Mouse (Mus musculus) retina, postnatal 1 day (tissue): ENCODE measurements around the gene Tnp2.
A peak's percentile ranks its signal among the peaks of the same experiment; 100 is the strongest.

Source experiments
- DNase-seq: peaks from one replicate; pipeline ENCODE4 v3.0.0-alpha.2; 2012

Tnp2 gene

DNA sequence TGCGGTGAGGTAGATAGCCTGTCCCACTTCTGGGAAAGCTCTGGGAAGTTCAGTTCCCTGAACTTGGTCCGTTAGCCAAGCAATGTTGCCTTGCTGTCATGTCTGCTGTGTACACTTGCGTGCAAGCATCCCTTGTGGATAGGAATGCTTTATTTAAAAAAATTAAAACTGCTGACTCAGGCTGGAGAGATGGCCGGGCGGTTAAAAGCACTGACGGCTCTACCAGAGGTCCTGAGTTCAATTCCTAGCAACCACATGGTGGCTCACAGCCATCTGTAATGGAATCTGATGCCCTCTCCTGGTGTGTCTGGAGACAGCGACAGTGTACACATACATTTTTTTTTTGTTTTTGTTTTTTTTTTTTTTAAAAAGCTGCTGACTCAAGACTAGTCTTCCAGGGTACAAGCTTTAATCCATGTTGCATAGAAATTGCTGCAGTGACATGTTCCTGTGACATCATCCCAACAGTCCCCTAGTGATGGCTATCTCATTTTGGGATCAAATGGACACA lies 857 bp downstream of the Tnp2 start:
- DNase-seq = no peak

DNA sequence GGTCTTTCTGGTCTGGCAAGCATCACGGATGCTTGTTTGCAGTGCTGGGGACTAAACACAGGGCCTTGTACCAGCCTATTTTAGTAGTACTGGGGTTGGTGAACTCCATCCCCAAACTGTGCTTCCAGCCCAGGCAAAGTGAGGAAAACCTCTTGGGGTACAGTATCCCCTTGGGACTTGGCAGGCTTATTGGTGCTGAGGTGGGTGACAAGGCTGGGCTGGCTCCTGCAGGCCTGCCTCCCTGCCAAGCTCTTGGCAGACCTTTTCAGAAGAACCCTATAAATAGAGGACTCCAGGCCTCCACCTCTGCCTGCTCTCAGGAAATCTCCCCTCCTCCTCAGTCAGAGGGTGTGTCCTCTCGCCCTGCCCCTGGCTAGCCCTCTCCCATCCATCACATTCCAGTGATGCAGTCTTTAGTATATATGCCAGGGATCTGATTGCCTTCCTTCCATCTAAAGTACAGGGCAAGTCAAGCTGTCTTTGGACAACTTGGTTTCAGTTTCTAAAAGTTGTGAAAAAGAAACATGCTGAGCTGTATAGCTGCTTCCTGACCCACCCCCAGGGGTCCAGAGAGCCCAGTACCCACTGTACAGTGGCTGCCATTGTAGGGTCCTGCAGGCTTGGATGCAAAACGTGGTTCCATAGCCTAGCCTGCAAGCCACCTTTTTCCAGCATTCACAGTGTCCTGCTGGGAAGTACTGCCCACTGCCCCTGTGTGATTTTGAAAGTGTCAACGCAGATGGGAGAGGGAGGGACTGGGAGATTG lies 1.5 kb downstream of the Tnp2 start:
- no peak for DNase-seq

- peak; percentile 92 for DNase-seq
These were observed 2.2 kb downstream of the Tnp2 start for GRCm38 (mm10) chr16:10786288-10786687.

GRCm38 (mm10) chr16:10785371-10786231 lies 2.9 kb downstream of the Tnp2 start, which contains the start of gene Socs1:
Gene Socs1 (minus strand): TSS chr16:10785536.
- peak; percentile 93 for DNase-seq

- DNase-seq = peak; percentile 95
These were observed 3.6 kb downstream of the Tnp2 start for GRCm38 (mm10) chr16:10784793-10785370.

DNA sequence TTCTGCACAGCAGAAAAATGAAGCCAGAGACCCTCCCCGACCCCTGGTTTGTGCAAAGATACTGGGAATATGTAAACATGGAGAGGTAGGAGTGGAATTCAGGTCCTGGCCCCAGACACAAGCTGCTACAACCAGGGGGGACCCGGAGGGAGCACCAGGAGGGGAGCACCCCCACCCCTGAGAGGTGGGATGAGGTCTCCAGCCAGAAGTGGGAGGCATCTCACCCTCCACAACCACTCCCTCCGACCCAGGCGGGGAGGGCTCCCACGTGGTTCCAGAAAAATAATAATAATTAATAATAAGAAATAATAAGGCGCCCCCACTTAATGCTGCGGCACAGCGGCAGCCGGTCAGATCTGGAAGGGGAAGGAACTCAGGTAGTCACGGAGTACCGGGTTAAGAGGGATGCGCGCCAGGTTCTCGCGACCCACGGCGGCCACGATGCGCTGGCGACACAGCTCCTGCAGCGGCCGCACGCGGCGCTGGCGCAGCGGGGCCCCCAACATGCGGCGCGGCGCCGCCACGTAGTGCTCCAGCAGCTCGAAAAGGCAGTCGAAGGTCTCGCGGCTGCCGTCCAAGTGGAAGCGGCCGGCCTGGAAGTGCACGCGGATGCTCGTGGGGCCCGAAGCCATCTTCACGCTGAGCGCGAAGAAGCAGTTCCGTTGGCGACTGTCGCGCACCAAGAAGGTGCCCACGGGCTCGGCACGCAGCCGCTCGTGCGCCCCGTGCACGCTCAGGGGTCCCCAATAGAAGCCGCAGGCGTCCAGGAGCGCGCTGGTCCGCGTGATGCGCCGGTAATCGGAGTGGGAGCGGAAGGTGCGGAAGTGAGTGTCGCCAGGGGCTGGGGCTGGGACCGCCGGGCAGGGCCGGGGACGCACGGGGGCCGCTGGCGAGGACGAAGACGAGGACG lies 4.3 kb downstream of the Tnp2 start:
- peak; percentile 73 for DNase-seq

- DNase-seq = no peak
These were observed 5.0 kb downstream of the Tnp2 start for GRCm38 (mm10) chr16:10783451-10783850.

GRCm38 (mm10) chr16:10783152-10783434 lies 5.4 kb downstream of the Tnp2 start:
- no peak for DNase-seq

DNA sequence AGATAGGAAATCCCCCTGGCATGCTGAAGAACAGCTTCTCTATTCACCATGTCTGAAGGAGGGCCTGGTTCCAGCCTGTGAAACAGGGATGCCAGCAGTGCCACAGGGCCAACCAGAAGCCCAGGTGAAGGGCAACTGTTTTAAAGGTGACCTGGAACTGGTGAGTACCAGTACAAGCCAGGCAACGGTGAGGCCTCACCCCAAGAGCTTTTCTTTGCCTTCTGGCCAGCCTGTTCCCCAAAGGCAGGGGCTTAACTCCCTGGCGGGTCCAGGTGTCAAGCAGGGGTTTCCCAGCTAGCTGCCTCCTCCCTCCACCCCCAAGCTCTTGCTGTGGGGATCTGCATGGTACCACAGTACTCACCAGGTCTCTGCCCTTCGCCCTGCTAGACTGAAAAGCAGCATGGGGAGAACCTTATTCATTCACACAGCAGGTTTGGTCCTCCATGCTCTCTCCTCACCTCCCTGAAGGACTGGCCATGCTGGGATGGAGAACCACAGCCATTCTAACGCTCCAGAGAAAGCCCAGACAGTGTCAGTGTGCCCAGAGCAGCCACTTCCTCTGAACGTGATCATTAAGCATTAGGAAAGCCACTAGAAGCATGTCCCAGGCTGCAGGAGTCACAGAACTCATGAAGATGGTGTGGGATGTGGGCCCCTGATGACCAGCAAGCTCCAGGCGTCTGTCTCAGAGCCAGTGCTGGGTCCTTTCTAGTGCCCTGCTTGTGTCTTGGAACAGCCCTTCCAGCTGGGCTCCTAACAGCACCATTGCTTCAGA lies 5.9 kb downstream of the Tnp2 start:
- DNase-seq = no peak

- no peak for DNase-seq
These were observed 6.5 kb downstream of the Tnp2 start for GRCm38 (mm10) chr16:10781862-10782371.

DNA sequence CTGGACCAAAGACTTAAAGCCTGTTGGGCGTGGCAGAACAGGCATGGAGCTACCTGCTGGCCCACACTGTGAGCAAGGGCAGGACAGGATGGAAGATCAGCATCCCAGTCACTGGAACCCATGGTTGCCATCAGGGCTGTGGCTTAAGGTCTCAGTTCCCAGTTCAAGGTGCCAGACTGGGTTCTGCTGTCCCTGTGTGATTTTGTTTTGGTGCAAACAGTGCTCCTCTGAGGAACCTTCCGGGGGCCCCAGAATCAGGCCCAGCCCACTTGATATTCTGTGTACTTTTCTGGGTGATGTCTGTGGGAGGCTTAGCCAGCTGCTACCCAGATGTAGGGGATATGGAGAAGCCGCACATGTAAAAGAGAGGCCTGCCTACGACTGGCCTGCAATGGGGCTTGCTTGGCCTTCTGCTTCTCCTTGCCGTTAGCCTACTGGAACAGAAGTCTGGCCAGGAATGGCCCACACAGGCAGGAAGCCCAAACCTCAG lies 7.8 kb downstream of the Tnp2 start:
- no peak for DNase-seq

GRCm38 (mm10) chr16:10777579-10778160 lies 10.8 kb downstream of the Tnp2 start:
- DNase-seq = peak; percentile 60

GRCm38 (mm10) chr16:10776322-10776721 lies 12.1 kb downstream of the Tnp2 start:
- DNase-seq = peak; percentile 40

DNA sequence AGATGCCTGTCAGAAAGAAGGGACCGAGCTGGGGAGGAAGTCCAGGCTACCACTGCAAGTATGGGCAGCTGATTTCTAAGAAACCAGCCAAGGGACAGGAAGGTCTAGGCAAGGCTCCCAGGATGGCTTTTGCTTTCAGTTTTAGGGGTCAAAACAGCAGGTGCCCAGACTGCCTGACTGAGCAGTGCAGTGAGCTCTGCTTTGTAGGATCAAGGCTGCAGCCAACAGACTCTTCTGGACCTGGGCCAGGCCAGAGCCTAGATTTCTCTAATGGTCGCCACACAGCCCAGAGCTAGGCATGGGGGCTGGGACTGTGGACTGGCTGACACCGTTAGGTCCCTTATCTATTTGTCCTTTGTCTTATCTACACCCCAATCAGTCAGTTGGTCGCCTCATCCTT lies 13.7 kb downstream of the Tnp2 start:
- peak; percentile 19 for DNase-seq

DNA sequence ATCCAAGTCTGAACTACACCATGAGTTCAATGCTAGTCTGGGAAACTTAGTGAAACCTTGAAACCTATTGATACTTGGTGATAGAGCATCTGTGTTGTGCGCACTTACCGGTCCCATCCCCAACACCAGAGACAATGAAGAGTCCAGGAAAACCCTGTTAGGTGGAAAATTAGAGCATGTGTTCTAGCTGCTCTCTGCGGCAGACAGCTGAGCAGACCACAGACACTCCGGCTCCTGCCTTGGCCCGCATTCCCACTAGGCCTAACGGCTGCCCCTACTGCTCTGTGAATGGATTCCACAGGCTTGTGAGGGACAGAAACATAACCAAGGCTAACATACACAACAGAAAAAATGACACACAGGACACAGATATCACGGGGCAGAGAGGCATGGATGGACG lies 14.9 kb downstream of the Tnp2 start:
- no peak for DNase-seq

DNA sequence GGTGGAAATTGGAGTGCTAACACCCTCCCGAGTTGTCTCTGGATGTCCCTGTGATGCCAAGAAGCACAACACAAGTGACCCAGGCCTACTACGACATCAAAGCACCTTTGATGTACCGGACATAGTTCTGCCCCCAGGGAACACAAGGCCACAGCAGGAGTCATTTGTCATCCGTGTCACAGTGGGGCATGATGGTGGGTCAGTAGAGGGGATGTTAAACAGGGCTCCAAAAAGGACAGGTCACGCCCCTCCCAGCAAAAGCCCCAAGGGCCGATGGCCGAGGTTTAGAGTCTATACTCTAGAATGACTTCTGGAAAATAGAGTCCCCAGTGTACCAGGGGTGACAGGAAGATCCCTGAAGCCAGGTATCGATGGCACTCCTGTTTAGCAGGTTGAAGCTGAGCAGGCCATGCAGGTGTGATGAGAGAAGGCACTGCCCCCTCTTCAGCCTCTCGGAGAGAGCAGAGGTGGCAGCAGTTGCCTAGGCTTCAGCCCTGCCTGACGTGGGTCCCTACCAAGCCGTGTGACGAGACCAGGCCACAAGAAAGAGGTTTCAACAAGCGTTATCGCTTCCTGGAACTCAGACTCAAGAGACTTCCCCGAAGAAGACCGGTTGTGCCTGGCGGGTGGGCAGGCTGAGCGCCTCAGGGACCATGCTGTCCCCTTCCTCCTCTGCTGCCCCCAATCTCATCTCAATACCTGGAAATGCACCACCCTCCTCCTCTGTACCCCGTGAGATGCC lies 16.5 kb downstream of the Tnp2 start:
- no peak for DNase-seq

DNA sequence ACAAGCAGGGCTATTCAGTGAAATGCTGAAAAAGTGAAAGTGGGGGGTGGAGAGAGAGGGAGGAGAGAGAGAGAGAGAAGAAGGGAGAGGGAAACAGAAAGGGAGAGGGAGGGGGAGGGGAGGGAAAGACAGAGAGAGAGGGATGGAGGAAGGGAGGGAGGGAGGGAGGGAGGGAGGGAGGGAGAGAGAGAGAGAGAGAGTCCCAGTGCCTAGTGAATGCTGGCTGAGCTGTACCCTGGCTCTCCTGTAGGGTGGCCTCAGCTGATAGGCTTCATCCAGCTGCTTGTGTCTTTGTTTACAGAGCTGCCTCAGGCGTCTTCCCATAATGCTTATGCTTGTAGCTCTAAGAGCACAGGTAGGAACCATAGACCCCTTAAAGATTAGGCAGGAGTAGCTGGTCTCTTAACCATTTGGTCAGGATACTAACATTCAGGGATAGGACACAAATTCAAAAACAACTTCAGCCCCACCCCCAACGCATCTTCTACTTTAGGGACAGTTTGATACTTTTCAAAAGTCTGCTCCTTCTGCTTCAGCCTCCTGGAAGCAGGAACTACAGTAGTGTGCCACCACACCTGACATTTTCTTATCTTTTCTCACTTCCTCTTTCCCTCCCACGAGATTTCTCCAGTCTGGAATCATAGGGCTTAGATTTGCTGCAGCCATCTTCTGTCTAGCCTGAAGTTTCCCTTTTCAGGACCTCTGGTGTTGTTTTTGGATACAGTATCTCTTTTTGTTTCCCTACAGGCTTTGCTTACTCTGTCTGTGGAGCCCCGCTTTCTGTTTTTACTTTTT lies 17.7 kb downstream of the Tnp2 start:
- peak; percentile 50 for DNase-seq

DNA sequence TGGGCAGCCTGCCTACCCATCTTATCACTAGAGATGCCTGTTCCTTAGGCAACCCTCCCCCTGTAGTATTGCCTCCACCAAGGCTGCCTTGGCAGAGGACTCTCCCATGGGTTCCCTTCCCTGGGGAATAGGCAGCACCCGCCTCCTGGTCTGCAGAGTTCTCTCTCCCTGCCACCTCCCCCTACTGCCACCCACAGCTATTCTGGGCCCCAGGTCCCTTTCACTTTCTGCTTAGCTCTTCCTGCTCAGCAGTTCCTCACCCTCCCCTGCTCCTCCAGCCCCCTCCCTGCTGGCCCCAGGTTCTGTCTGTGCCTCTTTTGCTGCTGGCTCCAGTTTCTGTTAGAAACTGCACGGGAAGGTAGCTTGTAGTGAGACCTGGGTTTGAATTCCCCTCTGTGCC lies 18.8 kb downstream of the Tnp2 start:
- DNase-seq = no peak

DNA sequence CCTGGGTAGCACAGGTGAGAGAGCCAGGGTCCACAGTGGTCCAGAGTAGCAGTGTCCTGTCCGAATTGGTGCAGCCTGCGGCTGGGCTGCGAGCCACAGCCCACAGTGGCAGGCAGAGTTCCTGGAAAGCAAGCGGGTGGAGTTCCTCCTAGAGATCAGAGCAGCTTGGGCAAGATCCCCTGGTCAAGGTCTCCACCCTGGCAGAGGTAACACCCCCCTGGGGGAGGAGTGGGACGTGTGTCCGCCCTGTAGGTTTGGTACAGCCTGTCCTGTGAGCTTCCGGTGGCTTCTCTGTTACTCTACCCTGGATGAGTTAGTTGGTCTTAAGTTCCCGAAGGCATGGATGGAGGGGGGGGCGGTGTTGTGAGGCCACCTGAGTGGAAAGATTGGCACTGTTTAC lies 19.6 kb downstream of the Tnp2 start:
- DNase-seq = no peak
